Mouse (Mus musculus) midbrain, embryonic 16.5 days (tissue): ENCODE data around the gene Gm16485. TPM values are rescaled to one million over a fixed set of nuclear protein-coding genes. Genes with fewer than 3 reads are reported as not detected.

Source experiments
- ATAC-seq: fragments of 200-750 bp; cut with Nextera tagmentation; 2 replicates; pipeline ENCODE4 v1.8.0; 2017; ENCODE audit warnings: moderate TSS enrichment
- H3K27ac ChIP-seq: fragments of 300-500 bp; sonication (generic); 2 replicates; pipeline ENCODE4 v1.5.1; 2014; ENCODE audit warnings: mild to moderate bottlenecking, low read length, mixed read lengths
- H3K27me3 ChIP-seq: fragments of 300-500 bp; sonication (generic); 2 replicates; pipeline ENCODE4 v1.6.1; 2014; ENCODE audit warnings: low read depth, low read length, mixed read lengths; ENCODE audit not compliant: control insufficient read depth, insufficient read depth
- H3K36me3 ChIP-seq: fragments of 300-500 bp; sonication (generic); 2 replicates; pipeline ENCODE4 v1.6.1; 2014; ENCODE audit warnings: mild to moderate bottlenecking, low read length, moderate library complexity, mixed read lengths; ENCODE audit not compliant: control insufficient read depth, insufficient read depth
- H3K4me1 ChIP-seq: fragments of 300-500 bp; sonication (generic); 2 replicates; pipeline ENCODE4 v1.6.1; 2014; ENCODE audit warnings: mild to moderate bottlenecking, low read length, mixed read lengths; ENCODE audit not compliant: control insufficient read depth, insufficient read depth
- H3K4me2 ChIP-seq: fragments of 300-500 bp; sonication (generic); 2 replicates; pipeline ENCODE4 v1.6.1; 2014; ENCODE audit warnings: mild to moderate bottlenecking, low read length, mixed read lengths
- H3K4me3 ChIP-seq: fragments of 300-500 bp; sonication (generic); 2 replicates; pipeline ENCODE4 v1.5.1; 2014; ENCODE audit warnings: low read depth, mild to moderate bottlenecking, low read length, moderate library complexity, mixed read lengths
- H3K9ac ChIP-seq: fragments of 300-500 bp; sonication (generic); 2 replicates; pipeline ENCODE4 v1.6.1; 2014; ENCODE audit warnings: low read depth, low read length, mixed read lengths
- H3K9me3 ChIP-seq: fragments of 300-500 bp; sonication (generic); replicated peaks from 2 replicates; pipeline ENCODE4 v1.6.1; 2014; ENCODE audit warnings: mild to moderate bottlenecking, low read length, mixed read lengths; ENCODE audit not compliant: control insufficient read depth, poor library complexity, severe bottlenecking
- WGBS: fragments of 180-500 bp; shearing (Covaris S2); extraction: QIAGEN DNeasy Blood & Tissue Kit; methylation state at CpG from one replicate; pipeline ENCODE4 v1.1.7; 2014; 5-methylcytosine and 5-hydroxymethylcytosine counted together
- polyA plus RNA-seq: library from polyadenylated mRNA; unstranded; fragments of >200 nt; fragmentation: Nextera tagmentation; extraction: Ambion mirVana; gene quantifications from 2 replicates; pipeline ENCODE4 v1.2.1, GENCODE M21; 2015

Gm16485 gene
- polyA plus RNA-seq, result 0.50 and 0.72 TPM in 2 replicates

- H3K27ac ChIP-seq, result no peak within 1 kb of the TSS
- 79% methylated on average over 2 of the region's 2 CpGs for WGBS
- no peaks in the 10 kb centered on the region for H3K4me1 ChIP-seq
- no peaks in the 10 kb centered on the region for H3K9me3 ChIP-seq
- no peaks in the 10 kb centered on the region for H3K27me3 ChIP-seq
- H3K9ac ChIP-seq, result no peak within 1 kb of the TSS
- H3K36me3 ChIP-seq, result no peaks in the 10 kb centered on the region
- no peak within 1 kb of the TSS for H3K4me3 ChIP-seq
- no peak within 1 kb of the TSS for H3K4me2 ChIP-seq
- ATAC-seq, result no peak
These were observed at the start of gene Gm16485 for GRCm38 (mm10) chr9:8971491-8971890. TSS of gene Gm16485 (plus strand) at chr9:8971791.

- Histone ChIP-seq H3K4me2 (no peak overlapping the region), H3K27me3 (no peaks in the 10 kb centered on the region), H3K9me3 (no peaks in the 10 kb centered on the region), H3K36me3 (peaks cover 6% of the 10 kb centered on the region; the same call in 1 of the 2 replicates), H3K27ac (no peak overlapping the region), H3K9ac (no peak overlapping the region), H3K4me3 (no peak overlapping the region), H3K4me1 (no peaks in the 10 kb centered on the region)
- no peak for ATAC-seq
- WGBS, result 95% methylated on average over 2 of the region's 2 CpGs
These were observed 44.0 kb upstream of the Gm16485 start for GRCm38 (mm10) chr9:8927561-8927960.

GRCm38 (mm10) chr9:8937753-8938152 is 33.8 kb upstream of the Gm16485 start:
- no peak overlapping the region for H3K4me3 ChIP-seq
- no peak overlapping the region for H3K9ac ChIP-seq
- no peaks in the 10 kb centered on the region for H3K4me1 ChIP-seq
- H3K27ac ChIP-seq, result no peak overlapping the region
- 42% methylated on average over 1 of the region's 1 CpGs for WGBS
- H3K27me3 ChIP-seq, result no peaks in the 10 kb centered on the region
- no peak for ATAC-seq
- H3K4me2 ChIP-seq, result no peak overlapping the region
- H3K36me3 ChIP-seq, result no peaks in the 10 kb centered on the region
- no peaks in the 10 kb centered on the region for H3K9me3 ChIP-seq

GRCm38 (mm10) chr9:8953306-8953705 is 18.3 kb upstream of the Gm16485 start:
- Histone ChIP-seq H3K4me2 (no peak overlapping the region), H3K27me3 (no peaks in the 10 kb centered on the region), H3K4me1 (no peaks in the 10 kb centered on the region), H3K36me3 (no peaks in the 10 kb centered on the region), H3K4me3 (no peak overlapping the region), H3K9ac (no peak overlapping the region), H3K27ac (no peak overlapping the region), H3K9me3 (no peaks in the 10 kb centered on the region)
- ATAC-seq, result no peak

- H3K36me3 ChIP-seq, result peaks cover 5% of the 10 kb centered on the region; the same call in 1 of the 2 replicates
- ATAC-seq, result no peak
- no peak overlapping the region for H3K27ac ChIP-seq
- no peak overlapping the region for H3K4me3 ChIP-seq
- no peaks in the 10 kb centered on the region for H3K27me3 ChIP-seq
- 64% methylated on average over 8 of the region's 8 CpGs for WGBS
- H3K4me2 ChIP-seq, result no peak overlapping the region
- H3K9ac ChIP-seq, result no peak overlapping the region
- no peaks in the 10 kb centered on the region for H3K4me1 ChIP-seq
- H3K9me3 ChIP-seq, result no peaks in the 10 kb centered on the region
These were observed 7.0 kb upstream of the Gm16485 start for GRCm38 (mm10) chr9:8964512-8965133.

GRCm38 (mm10) chr9:8970240-8970639 is 1.4 kb upstream of the Gm16485 start:
- Histone ChIP-seq H3K27me3 (no peaks in the 10 kb centered on the region), H3K27ac (no peak overlapping the region), H3K4me3 (no peak overlapping the region), H3K9me3 (no peaks in the 10 kb centered on the region), H3K4me1 (no peaks in the 10 kb centered on the region), H3K9ac (no peak overlapping the region), H3K4me2 (no peak overlapping the region), H3K36me3 (no peaks in the 10 kb centered on the region)
- WGBS, result 73% methylated on average over 7 of the region's 7 CpGs
- no peak for ATAC-seq

- peak; percentile 54; the same call in 1 of the 2 replicates for ATAC-seq
- no peaks in the 10 kb centered on the region for H3K9me3 ChIP-seq
- H3K4me2 ChIP-seq, result no peak overlapping the region
- H3K9ac ChIP-seq, result no peak overlapping the region
- no peaks in the 10 kb centered on the region for H3K36me3 ChIP-seq
- H3K4me3 ChIP-seq, result no peak overlapping the region
- H3K4me1 ChIP-seq, result no peaks in the 10 kb centered on the region
- no peak overlapping the region for H3K27ac ChIP-seq
- no peaks in the 10 kb centered on the region for H3K27me3 ChIP-seq
- WGBS, result 37% methylated on average over 2 of the region's 2 CpGs
These were observed 6.2 kb downstream of the Gm16485 start for GRCm38 (mm10) chr9:8977775-8978174.

- Histone ChIP-seq H3K27me3 (no peaks in the 10 kb centered on the region), H3K4me3 (no peak overlapping the region), H3K9ac (no peak overlapping the region), H3K4me1 (no peaks in the 10 kb centered on the region), H3K9me3 (no peaks in the 10 kb centered on the region), H3K4me2 (no peak overlapping the region), H3K27ac (no peak overlapping the region), H3K36me3 (no peaks in the 10 kb centered on the region)
- no peak for ATAC-seq
- 82% methylated on average over 3 of the region's 3 CpGs for WGBS
These were observed 10.7 kb downstream of the Gm16485 start for GRCm38 (mm10) chr9:8982315-8982714.

- Histone ChIP-seq H3K4me2 (no peak overlapping the region), H3K4me3 (no peak overlapping the region), H3K9me3 (no peaks in the 10 kb centered on the region), H3K4me1 (no peaks in the 10 kb centered on the region), H3K27ac (no peak overlapping the region), H3K27me3 (no peaks in the 10 kb centered on the region), H3K36me3 (0 out of 2 replicates have a peak, but pooled peaks cover 2% of the 10 kb centered on the region), H3K9ac (no peak overlapping the region)
- 83% methylated on average over 2 of the region's 2 CpGs for WGBS
- ATAC-seq, result no peak
These were observed 24.9 kb downstream of the Gm16485 start for GRCm38 (mm10) chr9:8996494-8996893.
